ENCODE assay signal across 13 mouse cellular contexts in genomic region chr8:26762942-26763778, GRCm38 (mm10).
DNase-seq lines count a peak whose midpoint lies in the region; ATAC-seq lines count a peak whose summit lies in the region.
"Had no signal": no experiment of that assay in that cellular context is flagged by ENCODE, and none has a peak within 500 bp of the region (broad histone marks: within the 10 kb centered on the region; RNA-seq: fewer than 3 reads in every experiment).

No protein-coding gene starts in this region.

- no peaks in the 10 kb centered on the region for H3K27me3 ChIP-seq in forebrain, embryonic 12.5 days
- H3K27me3 ChIP-seq in forebrain, embryonic 11.5 days (ENCODE audit: control insufficient read depth, insufficient read depth, low read length) = no peaks in the 10 kb centered on the region
- H3K27me3 ChIP-seq in midbrain, embryonic 14.5 days (ENCODE audit: control insufficient read depth, insufficient read depth, low read length) = no peaks in the 10 kb centered on the region
- H3K27me3 ChIP-seq in midbrain, embryonic 13.5 days = no peaks in the 10 kb centered on the region
- H3K27me3 ChIP-seq in kidney, embryonic 16.5 days (ENCODE audit: insufficient read depth, low read length) = peaks cover 14% of the 10 kb centered on the region

- 82% methylated on average over 16 of the region's 16 CpGs for WGBS in forebrain, embryonic 12.5 days
- 85% methylated on average over 16 of the region's 16 CpGs for WGBS in forebrain, embryonic 11.5 days
- WGBS in midbrain, embryonic 14.5 days = 75% methylated on average over 16 of the region's 16 CpGs
- WGBS in midbrain, embryonic 13.5 days = 76% methylated on average over 16 of the region's 16 CpGs
- 57% methylated on average over 16 of the region's 16 CpGs for WGBS in kidney, embryonic 16.5 days

- H3K9ac ChIP-seq in forebrain, embryonic 12.5 days = no peak overlapping the region
- no peak overlapping the region for H3K9ac ChIP-seq in forebrain, embryonic 11.5 days (ENCODE audit: low read length)
- H3K9ac ChIP-seq in midbrain, embryonic 14.5 days (replicated peaks; ENCODE audit: low read length) = no peak overlapping the region
- H3K9ac ChIP-seq in midbrain, embryonic 13.5 days (replicated peaks) = no peak overlapping the region
- H3K9ac ChIP-seq in kidney, embryonic 16.5 days (replicated peaks; ENCODE audit: low read length) = no peak overlapping the region

- no peak overlapping the region for H3K4me3 ChIP-seq in forebrain, embryonic 12.5 days (replicated peaks)
- H3K4me3 ChIP-seq in forebrain, embryonic 11.5 days (ENCODE audit: low read depth, low read length) = no peak overlapping the region
- no peak overlapping the region for H3K4me3 ChIP-seq in midbrain, embryonic 14.5 days (replicated peaks; ENCODE audit: low read depth, low read length)
- H3K4me3 ChIP-seq in midbrain, embryonic 13.5 days (replicated peaks) = no peak overlapping the region
- no peak overlapping the region for H3K4me3 ChIP-seq in kidney, embryonic 16.5 days (ENCODE audit: low read length)

- no peaks in the 10 kb centered on the region for H3K36me3 ChIP-seq in forebrain, embryonic 12.5 days (replicated peaks)
- no peaks in the 10 kb centered on the region for H3K36me3 ChIP-seq in forebrain, embryonic 11.5 days (ENCODE audit: control insufficient read depth, insufficient read depth, low read length)
- H3K36me3 ChIP-seq in midbrain, embryonic 14.5 days (ENCODE audit: control insufficient read depth, insufficient read depth, low read length) = no peaks in the 10 kb centered on the region
- no peaks in the 10 kb centered on the region for H3K36me3 ChIP-seq in midbrain, embryonic 13.5 days
- no peaks in the 10 kb centered on the region for H3K36me3 ChIP-seq in kidney, embryonic 16.5 days (ENCODE audit: insufficient read depth, low read length)

- no peak for DNase-seq in forebrain, embryonic 11.5 days (ENCODE audit: low spot score)
- DNase-seq in midbrain, embryonic 14.5 days = peak; percentile 32
- peak; percentile 49 for DNase-seq in hindlimb bud, embryonic 11.5 days (ENCODE audit: extremely low spot score, low read depth, low spot score)
- no peak for DNase-seq in gastrocnemius, postnatal 10 days
- DNase-seq in testis, postnatal 14 days (ENCODE audit: low spot score) = no peak
- DNase-seq: heart, postnatal 4 days; kidney, postnatal 10 days; layer of hippocampus, postnatal 36 days; thymus, adult 18-20 months had no signal

- no peak overlapping the region for H3K27ac ChIP-seq in forebrain, embryonic 12.5 days
- H3K27ac ChIP-seq in forebrain, embryonic 11.5 days (ENCODE audit: low read depth, low read length) = no peak overlapping the region
- H3K27ac ChIP-seq in midbrain, embryonic 14.5 days (replicated peaks; ENCODE audit: low read depth, low read length) = 0 out of 2 replicates have a peak overlapping the region, but pooled peaks have one; percentile 2
- no peak overlapping the region for H3K27ac ChIP-seq in midbrain, embryonic 13.5 days
- H3K27ac ChIP-seq in kidney, embryonic 16.5 days (ENCODE audit: low read length) = no peak overlapping the region

- H3K4me1 ChIP-seq in forebrain, embryonic 12.5 days = no peaks in the 10 kb centered on the region
- no peaks in the 10 kb centered on the region for H3K4me1 ChIP-seq in forebrain, embryonic 11.5 days (replicated peaks; ENCODE audit: control insufficient read depth, insufficient read depth, low read length)
- H3K4me1 ChIP-seq in midbrain, embryonic 14.5 days (ENCODE audit: control insufficient read depth, insufficient read depth, low read length) = no peaks in the 10 kb centered on the region
- no peaks in the 10 kb centered on the region for H3K4me1 ChIP-seq in midbrain, embryonic 13.5 days (replicated peaks)
- H3K4me1 ChIP-seq in kidney, embryonic 16.5 days (ENCODE audit: insufficient read depth, low read length) = no peaks in the 10 kb centered on the region

- ATAC-seq in forebrain, embryonic 12.5 days (ENCODE audit: low FRiP score) = peak; percentile 30; the same call in 1 of the 2 replicates
- no peak for ATAC-seq in forebrain, embryonic 11.5 days (replicated peaks; ENCODE audit: low FRiP score)
- no peak for ATAC-seq in midbrain, embryonic 14.5 days (ENCODE audit: low FRiP score, low TSS enrichment)
- ATAC-seq in midbrain, embryonic 13.5 days = no peak
- no peak for ATAC-seq in kidney, embryonic 16.5 days (ENCODE audit: low FRiP score, low TSS enrichment)

- H3K4me2 ChIP-seq in forebrain, embryonic 12.5 days = no peak overlapping the region
- no peak overlapping the region for H3K4me2 ChIP-seq in forebrain, embryonic 11.5 days (ENCODE audit: low read depth, low read length, severe bottlenecking)
- H3K4me2 ChIP-seq in midbrain, embryonic 14.5 days (ENCODE audit: low read length) = no peak overlapping the region
- no peak overlapping the region for H3K4me2 ChIP-seq in midbrain, embryonic 13.5 days (replicated peaks)
- H3K4me2 ChIP-seq in kidney, embryonic 16.5 days (replicated peaks; ENCODE audit: low read depth, low read length) = no peak overlapping the region
- H3K4me2 ChIP-seq: liver, embryonic 11.5 days had no signal

- H3K9me3 ChIP-seq in forebrain, embryonic 12.5 days = no peaks in the 10 kb centered on the region
- H3K9me3 ChIP-seq in forebrain, embryonic 11.5 days (ENCODE audit: control insufficient read depth, low read length) = no peaks in the 10 kb centered on the region
- no peaks in the 10 kb centered on the region for H3K9me3 ChIP-seq in midbrain, embryonic 14.5 days (ENCODE audit: control insufficient read depth, low read length)
- H3K9me3 ChIP-seq in midbrain, embryonic 13.5 days = no peaks in the 10 kb centered on the region
- peaks cover 9% of the 10 kb centered on the region; the same call in 1 of the 2 replicates for H3K9me3 ChIP-seq in kidney, embryonic 16.5 days (ENCODE audit: low read length)

Comparison
In these comparisons a context has a peak if more than half of its experiments do, and no peak if none do; other contexts are left out.
1. DNase-seq: peak in midbrain, embryonic 14.5 days (single experiment) and hindlimb bud, embryonic 11.5 days (single experiment); none in forebrain, embryonic 11.5 days (single experiment), gastrocnemius, postnatal 10 days (single experiment) and testis, postnatal 14 days (single experiment).